Mouse (Mus musculus): ENCODE data around the gene Lpin2. TPM values are rescaled to one million over a fixed set of nuclear protein-coding genes. Genes with fewer than 3 reads are reported as not detected.

The Lpin2 gene
- 36.1 and 43.9 TPM in 2 replicates for polyA plus RNA-seq (2012)

GRCm38 (mm10) chr17:71182211-71182721 is at the start of gene Lpin2:
TSS of gene Lpin2 (plus strand) at chr17:71182560.

Other genes with a start within 250 kb of the Lpin2 start
- 0.53 and 2.7 TPM in 2 replicates for gene Myom1, start 179.9 kb upstream of the Lpin2 start, polyA plus RNA-seq (2012)
- gene Myl12a, start 179.7 kb upstream of the Lpin2 start, polyA plus RNA-seq (2012): 116 and 127 TPM in 2 replicates
- gene Emilin2, start 129.4 kb downstream of the Lpin2 start, polyA plus RNA-seq (2012): 121 and 137 TPM in 2 replicates